Mouse (Mus musculus) left cerebral cortex, adult 8-10 months (tissue): ENCODE measurements around the gene Ehd4. TPM values are rescaled to one million over a fixed set of nuclear protein-coding genes. Genes with fewer than 3 reads are reported as not detected.

Experiments used
- DNase-seq, 2 experiments: peaks; one replicate each; pipeline ENCODE4 v3.0.0; 2022; ENCODE audit warnings: low spot score in 2 of 2
- total RNA-seq, 4 experiments: library from RNA; stranded (reverse); gene quantifications; 2 replicates each; pipeline ENCODE4 v1.2.4; 2022

The Ehd4 gene
- total RNA-seq, 4 experiments from 2014 or later, result 13.5 to 20.3 (median 16.0) TPM

- no peak for DNase-seq
Observed at GRCm38 (mm10) chr2:120074096-120074495, 80.3 kb downstream of the Ehd4 start.

GRCm38 (mm10) chr2:120069466-120069990 lies 84.9 kb downstream of the Ehd4 start:
- peak in 1 of 2 experiments; percentile 84 for DNase-seq

DNA sequence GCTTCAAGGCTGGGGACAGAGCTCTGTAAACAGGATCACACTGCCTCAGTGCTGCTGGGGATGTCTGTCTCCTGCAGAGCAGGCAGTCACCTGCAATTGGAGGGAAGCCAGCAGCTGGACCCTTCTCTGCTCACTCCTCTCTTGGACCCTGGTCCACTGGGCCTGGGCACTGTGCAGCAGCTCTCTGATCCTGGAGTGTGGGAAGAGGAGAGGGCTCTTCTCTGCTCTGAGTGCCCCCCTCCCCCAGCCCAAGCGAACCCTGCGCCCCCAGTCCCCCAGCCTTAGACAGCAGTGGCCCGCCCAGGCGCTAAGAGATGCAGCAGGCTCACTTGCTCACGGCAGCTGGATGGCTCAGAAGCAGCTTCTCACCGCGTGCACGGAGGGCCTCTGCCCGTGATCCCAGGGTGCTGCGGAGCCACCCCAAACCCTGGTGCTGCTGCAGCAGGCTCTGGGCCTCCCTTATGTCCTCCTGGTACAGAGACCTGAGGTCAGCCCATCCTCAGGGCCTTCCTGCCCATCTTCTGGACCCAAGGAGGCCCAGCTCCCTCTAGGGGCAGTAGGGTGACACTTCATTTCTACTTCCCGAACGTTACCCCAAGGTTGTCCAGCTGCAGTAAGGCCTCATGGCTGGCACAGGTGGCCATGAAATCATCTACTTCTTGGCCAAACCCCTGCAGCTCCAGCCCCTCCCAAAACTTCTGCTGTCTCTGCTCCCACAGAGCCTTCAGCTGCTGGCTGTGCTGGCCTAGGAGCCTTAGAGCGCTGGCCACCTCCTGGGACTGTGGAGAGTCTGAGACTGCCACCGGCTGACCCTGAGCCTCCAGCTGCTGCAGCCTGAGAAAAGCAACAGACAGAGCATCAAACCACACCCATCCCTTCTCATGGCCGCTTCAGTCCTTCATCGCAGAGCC lies 85.6 kb downstream of the Ehd4 start:
- no peak for DNase-seq

GRCm38 (mm10) chr2:120066224-120066623 lies 88.2 kb downstream of the Ehd4 start:
- DNase-seq, result no peak

DNA sequence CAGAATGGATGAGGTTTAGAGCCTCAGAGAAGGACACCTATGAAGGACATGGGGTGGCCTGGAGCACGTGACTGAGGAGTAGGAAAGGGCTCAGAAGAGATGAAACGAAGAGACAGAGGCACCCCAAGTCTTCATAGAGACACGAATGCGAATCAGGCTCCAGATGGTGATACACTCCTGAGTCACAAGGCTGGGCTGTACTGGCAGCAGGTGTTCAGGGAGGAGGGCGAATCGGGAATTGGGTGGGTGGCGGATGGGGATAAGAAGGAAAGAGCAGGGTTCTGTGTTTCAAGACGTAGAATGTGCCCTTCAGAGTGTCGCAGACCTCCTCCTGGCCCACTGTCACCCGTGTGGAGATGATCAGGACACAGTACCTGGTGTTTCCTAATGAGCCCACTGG lies 89.2 kb downstream of the Ehd4 start:
- no peak for DNase-seq

- DNase-seq, result no peak
Observed at GRCm38 (mm10) chr2:120064639-120065038, 89.8 kb downstream of the Ehd4 start.

DNA sequence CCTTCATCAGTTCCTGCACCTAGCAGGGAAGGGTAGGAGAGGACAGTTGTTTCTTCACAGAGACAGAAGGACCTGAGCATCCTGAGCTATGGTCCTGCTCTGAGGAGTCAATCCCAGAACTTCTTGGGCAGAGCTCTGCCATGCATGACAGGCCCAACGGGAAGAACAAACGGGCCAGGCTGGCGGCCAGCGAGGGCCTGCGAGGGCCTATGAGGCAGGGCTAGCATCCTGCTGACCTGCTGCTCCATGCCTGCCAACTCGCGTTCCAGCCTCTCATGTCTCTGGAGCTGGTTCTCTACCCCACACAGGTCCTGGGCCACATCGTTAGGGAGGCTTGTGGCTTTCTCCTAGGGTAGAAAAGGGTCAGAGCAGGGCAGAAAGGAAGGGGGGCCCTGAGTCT lies 92.2 kb downstream of the Ehd4 start:
- no peak for DNase-seq

DNA sequence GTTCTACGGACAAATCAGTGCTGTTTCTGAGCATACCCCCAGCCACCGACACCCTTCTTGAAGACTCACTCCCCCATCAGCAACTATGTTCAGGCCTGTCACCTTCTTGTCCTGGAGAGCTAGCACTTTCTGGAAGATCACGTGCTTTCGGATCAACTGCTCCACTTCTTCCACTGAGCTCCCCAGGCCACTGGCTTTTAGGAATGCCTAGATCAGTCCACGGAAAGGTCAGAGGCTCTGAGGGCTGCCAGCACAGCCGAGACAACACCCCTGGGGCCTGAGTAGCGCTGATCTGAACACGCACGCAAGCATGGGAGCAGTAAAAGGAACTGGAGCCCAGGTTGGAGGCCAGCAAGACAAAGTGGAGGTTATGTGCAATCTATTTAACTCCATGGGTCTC lies 93.8 kb downstream of the Ehd4 start:
- no peak for DNase-seq

DNA sequence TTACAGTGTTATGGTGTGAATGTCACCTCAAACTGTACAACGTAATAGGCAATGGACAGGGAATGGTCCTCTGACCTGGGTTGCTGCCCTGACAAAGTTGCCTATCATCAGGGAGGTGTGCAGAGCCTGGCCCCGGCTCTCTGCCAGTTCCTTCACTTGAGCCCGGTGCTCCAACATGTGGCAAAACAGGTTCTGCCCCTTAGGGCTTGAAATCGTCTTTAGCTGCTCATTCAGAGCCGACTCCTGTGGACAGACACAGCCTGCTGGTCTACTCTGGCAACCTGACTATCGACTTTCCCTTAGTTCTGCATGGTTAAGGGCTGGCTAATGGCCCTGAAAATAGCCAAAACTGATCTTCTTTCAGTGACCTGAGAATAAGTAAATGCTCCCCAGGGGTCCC lies 94.2 kb downstream of the Ehd4 start:
- no peak for DNase-seq

GRCm38 (mm10) chr2:120059466-120059865 lies 94.9 kb downstream of the Ehd4 start:
- no peak for DNase-seq

GRCm38 (mm10) chr2:120058818-120059217 lies 95.6 kb downstream of the Ehd4 start:
- no peak for DNase-seq

DNA sequence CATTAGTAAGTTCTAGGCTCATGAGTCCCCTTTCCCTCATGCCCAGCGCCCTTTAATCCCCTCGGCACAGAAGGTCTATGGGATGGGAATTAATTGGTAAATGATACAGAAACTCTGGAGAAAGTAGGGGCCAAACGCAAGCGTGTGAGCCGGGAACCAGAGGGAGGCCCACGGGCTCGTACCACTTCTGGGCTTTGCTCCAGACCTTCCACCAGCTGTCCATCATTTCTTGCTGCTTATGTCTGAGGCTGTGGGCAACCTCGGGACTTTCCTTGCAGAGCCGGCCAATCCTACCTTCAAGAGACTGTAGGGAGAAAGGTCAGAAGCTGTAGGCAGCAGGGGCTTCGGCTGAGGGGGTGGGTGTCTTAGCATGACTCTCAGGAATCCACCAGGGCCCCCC lies 98.5 kb downstream of the Ehd4 start:
- DNase-seq, result no peak

DNA sequence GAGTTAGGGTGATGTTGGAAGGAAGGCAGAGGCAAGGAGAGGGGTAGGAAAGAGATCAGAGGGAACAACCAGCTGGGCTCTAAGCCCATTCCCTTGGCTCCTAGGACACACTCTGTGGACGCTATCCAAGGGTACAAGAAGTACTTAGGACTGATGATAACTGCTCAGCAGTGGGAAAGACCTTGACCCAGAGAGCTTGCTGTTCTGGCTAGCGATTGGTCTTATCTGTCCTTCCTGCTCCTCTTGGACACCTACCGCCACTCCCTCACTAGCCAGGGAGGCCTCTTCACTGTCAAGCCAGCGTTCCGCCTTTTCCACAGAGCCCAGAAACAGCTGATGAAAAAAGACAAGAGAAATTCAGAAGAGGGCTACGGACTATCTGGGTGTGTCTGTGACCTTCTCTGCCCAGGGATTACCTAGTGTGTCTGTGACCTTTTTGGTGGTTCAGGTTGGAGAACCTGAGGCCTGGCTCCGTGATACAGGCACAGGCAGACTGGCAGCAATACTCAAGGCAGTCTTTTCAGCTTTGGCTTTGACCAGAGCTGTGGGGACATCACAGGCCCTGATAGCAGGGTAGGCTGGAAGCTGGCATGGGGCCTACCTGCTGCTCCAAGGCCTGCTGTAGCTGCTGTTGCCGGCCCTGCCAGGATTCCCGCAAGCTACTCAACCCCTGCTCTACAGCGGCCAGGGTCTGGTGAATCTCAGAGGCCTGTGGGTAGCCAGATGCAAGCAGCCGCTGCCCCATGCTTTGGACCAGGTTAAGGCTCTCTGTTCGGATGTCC lies 99.4 kb downstream of the Ehd4 start:
- DNase-seq, result no peak

DNA sequence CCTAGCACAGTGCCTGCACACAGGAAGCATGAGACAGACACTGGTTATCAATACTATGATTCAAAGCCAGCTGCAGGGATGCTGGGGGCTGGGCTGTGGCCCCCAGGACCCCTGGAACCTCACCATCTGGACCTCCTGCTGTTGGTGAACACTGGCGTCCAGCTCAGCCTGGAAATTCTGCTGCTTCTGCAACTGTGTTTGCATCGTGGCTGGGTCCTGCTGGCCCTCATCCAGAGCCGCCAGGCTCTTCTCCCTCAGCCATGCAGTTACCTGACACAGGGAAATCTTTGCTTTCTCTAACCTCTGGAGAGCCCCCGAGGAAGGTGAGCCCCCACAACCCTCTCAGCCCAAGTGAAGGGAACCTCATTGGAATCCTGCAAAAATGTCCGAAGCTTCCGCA lies 103.0 kb downstream of the Ehd4 start:
- DNase-seq, result no peak

GRCm38 (mm10) chr2:120049632-120050274 lies 104.7 kb downstream of the Ehd4 start:
- DNase-seq, result peak in 1 of 2 experiments; percentile 61

DNA sequence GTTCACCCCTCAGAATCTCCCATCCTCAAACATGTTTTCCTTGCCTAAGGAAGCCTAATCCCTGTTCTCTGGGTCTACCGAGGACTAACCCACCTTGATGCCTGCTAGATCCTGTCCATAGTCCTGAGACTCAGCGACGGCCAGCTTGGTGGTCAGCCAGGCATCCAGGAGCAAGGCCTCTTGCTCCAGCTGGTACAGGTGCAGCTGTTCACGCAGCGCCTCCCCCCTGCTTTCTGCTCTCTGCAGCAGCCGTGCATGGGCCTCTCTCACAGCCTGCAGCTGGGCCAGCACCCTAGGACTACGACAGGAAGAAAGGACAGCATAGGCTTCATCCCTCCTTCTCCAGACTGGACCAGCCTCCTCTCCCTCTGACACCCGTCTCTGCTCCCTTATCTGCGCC lies 106.2 kb downstream of the Ehd4 start:
- no peak for DNase-seq

DNA sequence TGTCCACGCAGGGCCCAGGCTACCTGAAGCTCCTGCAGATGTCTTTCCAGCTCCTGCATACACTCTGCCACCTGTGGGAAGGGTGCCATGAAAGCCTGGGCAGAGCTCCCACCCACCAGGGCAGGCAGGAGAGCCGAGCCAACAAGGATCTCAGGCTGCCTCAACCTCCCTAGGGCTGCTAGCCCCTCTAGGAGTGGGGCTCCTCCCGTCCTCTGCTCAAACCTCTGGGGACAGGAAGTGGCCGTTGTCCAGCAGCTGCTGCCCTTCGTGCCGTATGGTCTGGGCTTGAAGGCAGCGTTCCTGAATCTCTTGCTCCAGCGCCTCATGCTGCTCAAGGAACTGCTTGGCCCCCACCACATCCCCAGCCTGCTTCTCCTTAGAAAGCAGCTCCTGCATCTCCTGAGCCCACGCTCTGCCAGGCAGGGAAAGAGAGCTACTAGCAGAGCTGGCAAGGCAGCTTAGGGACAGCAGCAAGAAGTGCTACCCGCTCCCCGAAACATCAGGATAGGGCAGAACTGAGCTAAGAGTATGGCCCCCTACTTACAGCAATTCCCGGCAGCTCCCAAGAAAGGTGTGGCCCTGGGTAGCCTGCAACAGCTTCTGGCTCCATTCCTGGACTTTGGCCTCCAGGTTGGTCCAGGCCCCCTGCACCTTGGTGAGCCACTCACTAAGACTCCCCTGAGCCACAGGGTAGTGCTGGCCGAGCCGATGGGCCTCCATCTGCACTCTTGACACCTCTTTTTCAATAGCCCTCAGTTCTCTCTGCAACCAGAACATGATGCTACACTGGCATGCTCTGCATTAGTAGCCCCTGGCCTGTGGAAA lies 107.7 kb downstream of the Ehd4 start:
- DNase-seq, result peak in 1 of 2 experiments; percentile 71

- DNase-seq, result no peak
Observed at GRCm38 (mm10) chr2:120044676-120045075, 109.7 kb downstream of the Ehd4 start.

DNA sequence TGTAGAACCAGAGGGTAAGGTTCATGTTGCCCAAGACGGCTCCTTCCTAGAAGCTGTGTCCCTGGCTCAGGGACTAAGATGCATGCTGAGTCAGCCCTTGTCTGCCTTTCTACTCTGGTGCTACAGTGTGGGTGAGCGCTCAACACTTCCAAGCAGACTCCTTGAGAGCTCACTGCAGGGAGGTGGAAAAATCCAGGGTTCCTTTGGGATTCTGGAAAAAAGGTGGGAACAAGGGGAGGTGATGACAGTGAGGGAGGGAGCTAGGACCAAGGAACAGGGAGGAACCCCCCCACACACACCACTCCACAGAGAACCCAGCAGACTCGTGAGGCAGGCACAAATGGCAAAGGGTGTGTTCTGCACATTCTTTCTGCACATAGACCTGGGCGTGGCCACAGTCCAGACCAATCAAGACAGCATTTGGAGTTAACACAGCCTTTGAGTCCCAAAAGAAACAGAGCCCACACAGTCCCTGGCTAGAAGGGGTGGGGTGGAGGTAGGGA lies 110.3 kb downstream of the Ehd4 start:
- DNase-seq, result peak; percentile 33 to 84

DNA sequence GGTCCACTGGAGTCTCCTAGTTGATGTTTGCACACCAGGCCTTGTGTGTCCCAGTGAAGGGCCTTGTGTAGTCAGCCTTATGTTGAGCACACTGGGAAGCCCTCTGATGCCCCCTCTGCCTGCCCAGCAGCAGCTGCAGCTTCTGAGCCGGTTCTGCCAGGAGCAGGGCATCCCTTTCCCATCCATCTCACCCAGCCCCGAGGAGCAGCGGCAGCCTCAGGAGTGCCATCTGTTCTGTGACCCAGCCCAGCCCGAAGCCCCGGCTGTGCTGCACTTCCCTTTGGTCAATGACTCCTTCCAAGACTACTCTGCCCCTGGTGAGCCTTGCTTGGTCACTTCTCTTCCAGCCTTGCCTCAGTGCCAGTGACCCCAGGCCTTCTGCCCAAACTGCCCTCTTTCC lies 113.4 kb downstream of the Ehd4 start:
- DNase-seq, result no peak
